Mouse (Mus musculus) E14TG2a.4 (cell line): ENCODE data around the gene Pofut2.

Experiments
- CTCF ChIP-seq: conservative IDR thresholded peaks from 2 replicates; pipeline ENCODE4 v1.5.1; 2014; ENCODE audit warnings: low read length
- NANOG ChIP-seq: IDR thresholded peaks from 2 replicates; pipeline ENCODE4 v1.6.1; 2014; ENCODE audit warnings: borderline replicate concordance, low read length, mixed read lengths
- POU5F1 ChIP-seq: IDR thresholded peaks from 2 replicates; pipeline ENCODE4 v1.6.1; 2014; ENCODE audit warnings: low read length, borderline replicate concordance

GRCm38 (mm10) chr10:77210666-77211065 is 48.4 kb upstream of the Pofut2 start:
- TF ChIP-seq CTCF, result no peak
- TF ChIP-seq NANOG, result no peak
- TF ChIP-seq POU5F1, result no peak
